Mouse (Mus musculus): ENCODE measurements around the gene Wbp1.

Wbp1 gene

DNA sequence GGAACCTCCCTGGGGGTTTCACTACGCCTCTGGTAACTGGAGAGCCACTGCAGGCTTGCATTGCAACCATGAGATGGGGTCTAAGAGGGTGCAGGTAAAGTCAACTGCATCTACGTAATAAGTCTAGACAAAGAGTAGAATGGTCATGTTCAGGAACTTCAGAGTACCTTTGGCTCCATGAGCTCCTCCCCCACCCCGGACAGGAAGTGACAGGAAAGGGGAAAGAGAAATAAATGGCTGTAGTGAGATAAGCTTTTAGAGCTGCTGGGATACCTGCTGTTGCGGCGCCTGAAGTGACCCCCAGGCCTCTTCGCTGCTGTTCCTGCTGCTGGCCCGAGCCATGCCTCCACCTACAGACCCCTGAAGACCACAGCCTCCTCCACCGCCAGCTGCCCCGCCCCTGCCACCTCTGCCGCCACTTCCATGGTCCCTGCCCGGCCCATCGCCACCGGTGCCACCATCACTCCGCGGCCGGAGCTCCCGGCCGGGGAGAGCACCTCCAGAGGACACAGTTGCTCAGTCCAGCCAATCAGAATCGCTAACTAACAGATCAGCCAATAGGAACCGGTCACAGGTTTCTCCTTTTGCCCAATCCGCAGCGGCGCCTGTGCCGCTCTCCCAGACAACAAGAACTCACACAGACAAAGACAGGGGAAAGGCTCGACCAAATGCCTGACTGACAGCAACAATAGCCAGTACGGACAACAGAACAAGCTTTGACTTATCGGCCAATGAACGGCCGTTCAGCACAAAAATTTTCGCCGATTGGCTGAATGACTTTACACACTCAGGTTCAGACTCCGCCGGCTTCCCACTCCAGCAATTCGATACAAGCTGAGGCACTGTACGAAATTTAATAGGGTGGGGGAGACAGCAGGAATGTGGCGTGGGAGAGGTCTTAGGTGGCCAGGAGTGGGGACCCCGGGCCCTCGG lies at the start of gene Wbp1:
Wbp1 (minus strand) TSS at position 630 of the 933 bp plus-strand sequence.
- in situ Hi-C loops (cut with MboI; ENCODE audit: unreplicated experiment in 2 of 2), result loop anchor here in 1 of 2 experiments (5.0 kb wide), 1 partner anchor 386 kb away; the partner anchor contains the start of gene Dguok

DNA sequence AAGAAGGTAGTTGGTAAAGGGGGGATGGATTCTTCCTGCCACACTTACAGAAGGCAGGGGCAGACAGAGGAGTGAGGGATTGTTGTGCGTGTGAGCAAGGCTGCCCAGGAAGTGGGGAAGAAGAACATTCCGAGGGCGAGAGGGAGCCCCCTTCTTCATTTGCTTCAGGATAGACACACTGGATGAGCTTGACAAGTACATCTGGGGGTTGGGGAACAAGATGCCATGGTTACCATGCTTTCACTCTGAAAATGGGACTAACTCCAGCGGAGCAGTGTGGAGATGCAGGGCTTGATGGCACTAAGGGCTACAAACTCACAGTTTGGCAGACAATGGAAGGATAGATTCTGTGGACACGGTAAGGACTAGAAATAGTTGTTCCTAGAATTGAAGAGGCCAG lies 49.7 kb upstream of the Wbp1 start:
- in situ Hi-C loops (cut with MboI; ENCODE audit: unreplicated experiment in 2 of 2), result loop anchor here in 1 of 2 experiments (10.0 kb wide), 1 partner anchor 256 kb away; no protein-coding TSS in a partner anchor

DNA sequence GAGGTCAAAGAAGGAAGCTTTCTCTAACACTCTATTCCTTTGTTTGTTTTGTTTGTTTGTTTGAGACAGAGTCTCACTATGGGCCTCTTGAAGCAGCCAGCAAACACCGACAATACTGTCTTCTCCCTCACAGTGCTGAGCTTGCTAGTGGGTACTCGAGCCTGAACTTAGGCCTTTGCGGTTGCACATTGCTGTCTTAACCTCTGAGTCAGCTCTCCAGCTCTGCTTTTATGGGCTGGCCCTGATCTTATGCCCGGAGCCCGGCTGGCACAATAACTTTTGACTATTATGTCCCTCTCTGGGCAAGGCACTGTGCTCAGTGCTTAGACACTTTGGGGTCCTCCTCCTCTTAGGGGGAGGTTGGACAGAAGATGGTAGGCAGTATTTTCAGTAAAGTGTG lies 48.5 kb upstream of the Wbp1 start:
- in situ Hi-C loops (cut with MboI; ENCODE audit: unreplicated experiment in 2 of 2), result loop anchor here (5.0 to 10.0 kb wide), 3 partner anchors 97 to 415 kb away; no protein-coding TSS in a partner anchor

DNA sequence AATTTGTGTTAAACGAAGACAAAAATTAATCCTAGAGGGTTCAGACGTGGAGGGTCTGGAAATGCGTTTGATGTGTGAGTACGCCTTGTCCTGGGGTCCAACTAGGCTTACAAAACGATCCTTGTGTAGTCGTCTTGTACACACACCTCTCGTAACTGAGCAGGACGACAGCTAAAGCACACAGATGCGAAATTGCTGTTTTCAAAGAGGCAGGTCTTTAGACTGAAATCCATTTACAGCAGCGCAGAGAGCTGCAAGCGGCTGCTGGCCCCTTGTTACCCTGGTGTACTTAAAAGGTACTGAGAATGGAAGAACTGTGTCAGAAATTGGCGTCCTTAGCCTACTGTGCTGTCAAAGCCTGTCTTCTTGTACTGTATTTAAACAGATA lies 44.9 kb upstream of the Wbp1 start:
- in situ Hi-C loops (cut with MboI; ENCODE audit: unreplicated experiment in 2 of 2), result loop anchor here (5.0 to 10.0 kb wide), 2 partner anchors 101 to 411 kb away; no protein-coding TSS in a partner anchor

DNA sequence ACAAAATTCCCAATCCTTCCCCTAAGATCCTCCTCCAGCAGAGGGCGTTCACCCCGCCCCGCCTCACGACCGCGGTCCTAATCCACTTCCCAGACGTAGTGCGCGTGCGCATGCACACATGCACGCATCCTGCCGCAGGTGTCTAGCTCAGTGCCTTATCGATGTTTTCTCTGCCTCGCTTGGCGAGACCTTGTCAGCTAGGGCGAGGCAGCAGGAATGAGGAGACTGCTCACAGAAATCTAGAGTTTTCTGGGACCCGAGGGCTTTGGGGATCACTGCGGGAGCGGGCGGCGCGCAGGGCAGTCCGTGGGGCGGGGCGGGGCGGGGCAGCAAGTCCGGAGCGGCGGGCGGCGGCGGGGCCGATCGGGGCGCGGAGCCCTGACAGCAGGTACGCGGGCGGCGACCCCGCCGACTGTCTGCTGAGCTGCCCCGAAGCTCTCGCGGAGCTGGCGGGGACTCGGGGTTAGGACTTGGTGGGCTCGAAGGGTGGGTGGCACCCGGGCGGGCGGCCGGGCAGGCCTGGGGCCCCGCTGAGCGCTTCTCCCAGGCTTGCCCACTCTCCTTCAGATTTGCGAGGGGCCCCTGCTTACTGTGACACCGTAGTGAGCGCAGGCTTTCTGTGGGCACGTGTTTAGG lies 44.4 kb upstream of the Wbp1 start, which contains the start of gene Dctn1:
Dctn1 (plus strand) TSS at position 314 of the 636 bp plus-strand sequence.
- in situ Hi-C loops (cut with MboI; ENCODE audit: unreplicated experiment in 2 of 2), result loop anchor here (5.0 to 10.0 kb wide), 2 partner anchors 102 to 411 kb away; no protein-coding TSS in a partner anchor

DNA sequence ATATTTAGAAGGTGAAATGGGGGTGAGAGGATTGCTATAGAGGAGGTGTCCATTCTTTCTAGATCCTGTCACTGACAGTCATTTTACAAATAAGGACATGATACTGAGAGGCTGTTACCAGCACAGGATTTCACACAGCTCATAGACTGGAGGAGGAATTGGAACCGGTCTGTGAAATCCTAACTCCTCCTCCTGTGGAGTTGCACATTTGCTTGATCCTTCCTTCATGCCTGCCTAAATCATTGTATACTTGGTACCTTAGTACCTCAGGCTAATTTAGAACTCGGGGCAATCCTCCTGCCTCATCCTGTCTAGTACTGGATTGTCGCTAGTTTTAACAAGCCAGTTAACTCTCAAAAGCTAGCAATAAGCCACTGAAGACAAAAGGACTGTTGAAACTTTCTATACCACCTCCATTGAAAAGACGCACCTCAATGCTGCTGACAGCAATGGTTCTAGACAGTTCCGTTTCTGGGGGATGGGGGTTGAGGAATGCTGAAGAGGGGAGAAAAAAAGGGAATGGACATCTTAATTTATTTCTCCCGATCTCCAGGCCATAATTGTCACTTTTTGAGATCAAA lies 43.8 kb upstream of the Wbp1 start:
- in situ Hi-C loops (cut with MboI; ENCODE audit: unreplicated experiment in 2 of 2), result loop anchor here (5.0 to 10.0 kb wide), 2 partner anchors 102 to 410 kb away; no protein-coding TSS in a partner anchor

DNA sequence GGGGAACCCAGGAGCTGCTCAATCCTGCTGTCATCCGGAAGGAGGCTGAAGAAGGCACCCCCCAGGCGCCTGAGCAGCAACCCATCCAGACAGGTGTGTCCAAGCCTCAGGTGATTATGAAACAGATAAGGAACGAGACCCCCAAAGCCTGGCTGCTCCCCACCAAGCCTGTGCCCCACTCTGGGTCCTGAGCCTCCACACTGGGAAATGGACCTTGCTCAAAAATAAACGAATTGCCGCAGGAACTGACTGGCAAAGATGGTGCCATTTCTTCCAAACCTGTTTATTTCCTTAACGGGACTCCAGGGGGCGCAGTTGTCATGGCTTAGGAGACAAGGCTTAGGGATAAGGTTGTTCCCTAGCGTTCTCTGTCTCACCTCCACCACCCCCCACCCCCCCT lies 41.3 kb upstream of the Wbp1 start:
- in situ Hi-C loops (cut with MboI; ENCODE audit: unreplicated experiment in 2 of 2), result loop anchor here in 1 of 2 experiments (5.0 to 10.0 kb wide), 2 partner anchors 165 to 408 kb away; no protein-coding TSS in a partner anchor

DNA sequence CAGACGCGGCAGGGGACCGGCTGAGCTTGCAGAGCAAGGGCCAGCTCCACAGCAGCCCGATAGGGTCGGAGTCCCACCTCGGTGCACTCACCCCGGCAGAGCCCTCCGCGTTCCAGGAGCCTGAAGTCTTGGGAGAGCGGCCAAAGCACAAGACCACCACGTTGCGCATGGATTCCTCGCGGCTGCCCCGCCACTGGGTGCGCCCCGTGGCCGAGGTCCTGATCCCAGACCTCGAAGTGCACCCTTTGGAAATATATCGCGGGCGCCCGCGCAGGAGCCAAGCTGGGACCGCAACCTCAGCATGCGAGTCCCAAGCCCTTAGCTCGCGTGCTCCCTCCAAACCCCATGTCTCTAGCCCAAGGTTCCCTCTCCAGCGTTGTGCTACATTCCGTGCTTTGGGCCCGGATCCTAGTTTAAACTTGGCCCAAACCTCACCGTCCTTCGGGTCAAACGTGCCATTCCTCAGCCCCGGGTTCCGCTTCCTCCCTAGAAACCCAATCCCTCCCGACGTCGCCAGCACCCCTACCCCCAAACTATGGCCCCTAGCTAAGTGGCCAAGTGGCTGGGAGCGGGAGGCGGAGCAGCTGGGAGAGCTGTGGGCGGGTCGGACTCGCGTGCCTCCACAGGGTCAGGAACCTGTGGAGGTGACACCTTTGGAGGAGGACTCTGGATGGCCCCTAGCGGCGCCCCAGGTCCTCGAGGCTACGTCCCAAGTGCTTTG lies 40.7 kb upstream of the Wbp1 start:
- in situ Hi-C loops (cut with MboI; ENCODE audit: unreplicated experiment in 2 of 2), result loop anchor here in 1 of 2 experiments (5.0 to 10.0 kb wide), 2 partner anchors 165 to 407 kb away; no protein-coding TSS in a partner anchor

DNA sequence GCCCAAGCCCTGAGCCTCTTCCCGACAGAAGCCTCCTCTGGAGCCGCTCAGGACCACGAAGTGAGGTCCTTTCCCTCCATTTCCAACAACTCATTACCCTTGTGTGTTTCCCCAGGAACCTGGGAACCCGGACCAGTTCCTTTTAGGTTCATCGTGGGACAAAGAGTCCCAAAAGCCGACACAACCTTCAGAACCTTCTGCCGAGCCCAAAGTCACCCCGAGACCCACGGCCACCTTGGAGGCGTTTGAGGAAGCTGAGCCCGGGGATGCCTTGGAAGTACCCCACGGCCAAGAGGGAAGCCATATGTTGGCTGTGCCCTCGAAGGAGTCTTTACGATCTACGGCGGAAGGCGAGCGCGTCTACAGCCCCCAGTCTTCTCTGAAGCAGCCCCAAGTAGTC lies 40.1 kb upstream of the Wbp1 start:
- in situ Hi-C loops (cut with MboI; ENCODE audit: unreplicated experiment in 2 of 2), result loop anchor here in 1 of 2 experiments (5.0 to 10.0 kb wide), 2 partner anchors 164 to 407 kb away; no protein-coding TSS in a partner anchor

DNA sequence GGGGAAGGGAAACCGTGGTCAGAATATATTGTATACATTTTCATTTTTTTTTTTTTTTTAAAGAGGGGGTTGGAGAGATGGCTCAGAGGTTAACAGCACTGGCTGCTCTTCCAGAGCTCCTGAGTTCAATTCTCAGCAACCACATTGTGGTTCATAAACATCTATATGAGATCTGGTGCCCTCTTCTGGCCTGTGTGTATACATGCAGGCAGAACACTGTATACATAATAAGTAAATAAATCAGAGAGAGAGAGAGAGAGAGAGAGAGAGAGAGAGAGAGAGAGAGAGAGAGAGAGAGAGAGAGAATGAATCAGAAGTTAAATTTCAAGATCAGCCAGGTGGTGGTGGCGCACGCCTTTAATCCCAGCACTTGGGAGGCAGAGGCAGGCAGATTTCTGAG lies 38.1 kb upstream of the Wbp1 start:
- in situ Hi-C loops (cut with MboI; ENCODE audit: unreplicated experiment in 2 of 2), result loop anchor here (5.0 to 10.0 kb wide), 3 partner anchors 42 to 162 kb away; partner anchors contain the start of genes Ccdc142 (in 1 of the 2), Gm42688 (in 1 of the 2), Mogs (in 1 of the 2) and Mrpl53 (in 1 of the 2)

DNA sequence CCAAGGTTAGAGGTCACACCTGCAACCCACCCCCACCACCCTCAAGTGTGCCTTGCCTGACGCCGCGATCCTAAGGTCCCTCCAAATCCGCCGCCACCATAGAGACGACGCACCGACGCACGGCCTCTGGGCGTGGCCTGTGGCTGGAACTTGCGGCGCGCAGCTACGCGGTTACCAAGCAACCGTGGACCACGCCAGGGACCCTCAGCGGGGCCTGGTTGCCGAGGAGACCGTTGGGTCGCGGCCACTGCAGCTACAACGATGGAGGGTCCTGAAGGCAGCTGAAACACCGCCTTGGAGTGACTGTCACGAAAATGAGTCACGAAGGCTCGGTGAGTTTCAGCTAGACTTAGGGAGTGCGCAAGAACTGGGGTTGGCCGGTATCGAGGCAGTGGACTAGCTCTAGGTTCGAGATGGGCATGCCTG lies 34.9 kb upstream of the Wbp1 start, which contains the start of the genes Wdr54 and 1700003E16Rik:
Wdr54 (minus strand) TSS at position 139 of the 426 bp plus-strand sequence.
1700003E16Rik (plus strand) TSS at position 146 of the 426 bp plus-strand sequence.
- in situ Hi-C loops (cut with MboI; ENCODE audit: unreplicated experiment in 2 of 2), result loop anchor here (5.0 to 10.0 kb wide), 3 partner anchors 39 to 159 kb away; partner anchors contain the start of genes Ccdc142 (in 1 of the 2), Gm42688 (in 1 of the 2), Mogs (in 1 of the 2) and Mrpl53 (in 1 of the 2)

DNA sequence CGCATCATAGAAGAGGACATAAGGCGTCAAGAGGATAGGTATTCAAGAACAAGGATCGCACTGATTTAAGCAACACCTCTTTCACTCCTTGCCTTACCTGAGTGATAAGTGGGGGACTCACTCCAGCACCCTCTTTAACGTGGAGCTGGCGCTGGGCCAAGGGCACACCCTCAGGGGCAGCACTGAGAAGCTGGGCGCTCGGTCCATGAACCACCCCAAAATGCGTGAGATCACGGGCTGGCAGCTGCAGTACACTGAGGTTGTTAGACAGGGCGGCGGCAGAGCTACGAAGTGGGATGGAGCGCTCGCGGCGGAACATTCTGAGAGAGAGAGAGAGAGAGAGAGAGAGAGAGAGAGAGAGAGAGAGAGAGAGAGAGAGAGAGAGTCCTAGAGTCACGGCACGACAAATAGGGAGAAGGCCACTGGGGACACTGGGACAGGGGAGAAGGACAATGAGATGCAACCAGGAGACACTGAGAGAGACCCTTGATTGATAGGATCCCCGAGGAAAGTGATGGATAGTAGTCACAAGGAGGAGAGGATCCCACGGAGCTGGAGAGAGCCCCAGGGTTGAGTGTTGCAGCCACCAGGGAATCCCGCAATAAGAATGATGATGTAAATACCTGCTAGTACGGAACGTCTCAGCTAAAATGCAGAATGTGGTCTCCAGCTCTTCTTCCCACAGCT lies 34.3 kb upstream of the Wbp1 start:
- in situ Hi-C loops (cut with MboI; ENCODE audit: unreplicated experiment in 2 of 2), result loop anchor here (5.0 to 10.0 kb wide), 3 partner anchors 38 to 158 kb away; partner anchors contain the start of genes Ccdc142 (in 1 of the 2), Gm42688 (in 1 of the 2), Mogs (in 1 of the 2) and Mrpl53 (in 1 of the 2)

DNA sequence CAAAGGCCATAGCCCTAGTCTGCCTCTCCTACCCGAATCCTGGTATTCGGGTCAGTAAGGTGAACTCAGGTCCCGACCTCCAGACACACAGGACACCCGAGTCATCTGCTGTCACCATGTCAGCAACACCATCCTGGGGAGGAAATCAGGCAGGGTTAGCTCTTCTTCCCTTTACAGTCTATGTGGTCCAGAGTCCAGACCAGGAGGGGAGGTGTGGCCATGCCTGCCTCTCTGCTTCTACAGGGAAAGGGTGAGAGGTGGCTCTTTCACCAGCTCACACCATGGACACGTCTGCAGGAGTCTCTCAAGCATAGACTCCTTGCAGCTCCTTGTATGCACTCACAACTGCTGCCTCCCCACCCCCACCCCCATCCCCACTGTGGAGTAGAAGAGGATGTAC lies 32.1 kb upstream of the Wbp1 start:
- in situ Hi-C loops (cut with MboI; ENCODE audit: unreplicated experiment in 2 of 2), result loop anchor here in 1 of 2 experiments (10.0 kb wide), 1 partner anchor 49 kb away; the partner anchor contains the start of genes Ccdc142, Gm42688 and Mrpl53

DNA sequence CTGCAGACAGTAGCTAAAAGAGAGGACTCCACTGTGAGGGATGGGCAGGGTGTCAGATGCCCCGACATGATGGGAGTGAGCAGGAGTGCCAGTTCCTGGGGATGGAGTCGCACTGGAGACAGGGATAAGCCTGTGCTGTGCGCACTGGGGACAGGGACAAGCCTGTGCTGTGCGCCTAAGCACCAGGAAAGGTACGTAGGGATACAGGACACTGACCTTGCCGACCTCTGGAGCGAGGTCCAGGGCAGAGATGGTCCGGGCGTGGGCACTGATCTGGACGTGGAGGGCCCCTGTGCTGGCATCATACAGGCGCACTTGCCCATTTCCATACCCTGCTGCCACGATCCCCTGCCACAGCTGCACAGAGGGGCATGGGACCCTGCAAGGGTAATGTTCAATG lies 31.7 kb upstream of the Wbp1 start:
- in situ Hi-C loops (cut with MboI; ENCODE audit: unreplicated experiment in 2 of 2), result loop anchor here in 1 of 2 experiments (10.0 kb wide), 1 partner anchor 48 kb away; the partner anchor contains the start of genes Ccdc142, Gm42688 and Mrpl53

DNA sequence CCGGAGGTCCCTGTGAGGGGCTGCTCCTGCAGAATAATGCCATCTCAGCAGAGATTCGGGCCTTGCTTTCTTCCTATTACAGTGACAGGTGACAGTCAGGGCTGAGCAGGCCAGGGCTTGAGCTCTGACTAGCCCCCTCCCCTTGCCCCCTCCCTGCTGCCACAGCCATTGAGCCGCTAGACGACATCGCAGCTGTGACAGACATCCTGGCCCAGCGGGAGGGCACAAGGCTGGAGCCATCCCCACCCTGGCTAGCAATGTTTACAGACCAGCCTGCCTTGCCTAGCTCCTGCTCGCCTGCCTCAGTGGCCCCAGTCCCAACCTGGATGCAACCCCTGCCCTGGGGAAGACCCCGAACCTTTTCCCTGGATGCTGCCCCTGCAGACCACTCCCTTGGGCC lies 30.4 kb upstream of the Wbp1 start:
- in situ Hi-C loops (cut with MboI; ENCODE audit: unreplicated experiment in 2 of 2), result loop anchor here in 1 of 2 experiments (10.0 kb wide), 1 partner anchor 47 kb away; the partner anchor contains the start of genes Ccdc142, Gm42688 and Mrpl53

DNA sequence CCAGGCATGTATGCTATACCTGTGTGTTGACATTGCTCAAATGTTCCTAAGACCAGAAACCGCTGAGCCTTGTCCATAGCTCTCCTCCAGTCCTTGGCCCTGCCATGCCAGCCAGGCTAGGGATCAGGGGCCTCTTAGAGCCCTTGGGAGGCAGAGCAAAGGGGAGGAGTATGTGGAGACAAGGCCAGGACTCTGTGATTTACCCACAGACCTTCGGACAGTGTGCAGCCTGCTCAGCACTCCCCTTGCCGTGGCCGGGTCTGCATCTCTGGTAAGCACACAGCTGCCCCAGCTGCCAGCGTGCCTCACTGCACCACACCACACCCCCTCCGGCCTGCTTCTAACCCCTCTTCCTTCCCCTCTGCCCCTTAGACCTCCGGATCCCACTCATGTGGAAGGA lies 25.9 kb upstream of the Wbp1 start:
- in situ Hi-C loops (cut with MboI; ENCODE audit: unreplicated experiment in 2 of 2), result no loop called here

DNA sequence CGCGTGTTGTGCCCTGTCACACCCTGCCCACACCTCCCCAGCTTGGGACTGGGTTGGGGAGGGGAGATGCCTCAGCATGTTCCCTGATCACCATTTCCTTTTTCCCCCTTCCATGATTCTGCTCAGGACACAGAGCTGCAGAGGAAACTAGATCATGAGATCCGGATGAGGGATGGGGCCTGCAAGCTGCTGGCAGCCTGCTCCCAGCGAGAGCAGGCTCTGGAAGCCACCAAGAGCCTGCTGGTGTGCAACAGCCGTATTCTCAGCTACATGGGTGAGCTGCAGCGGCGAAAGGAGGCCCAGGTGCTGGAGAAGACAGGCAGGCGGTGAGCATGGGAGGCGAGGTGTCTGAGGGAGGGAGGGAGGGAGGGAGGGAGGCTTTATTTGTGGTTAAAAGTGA lies 24.4 kb upstream of the Wbp1 start:
- in situ Hi-C loops (cut with MboI; ENCODE audit: unreplicated experiment in 2 of 2), result no loop called here

DNA sequence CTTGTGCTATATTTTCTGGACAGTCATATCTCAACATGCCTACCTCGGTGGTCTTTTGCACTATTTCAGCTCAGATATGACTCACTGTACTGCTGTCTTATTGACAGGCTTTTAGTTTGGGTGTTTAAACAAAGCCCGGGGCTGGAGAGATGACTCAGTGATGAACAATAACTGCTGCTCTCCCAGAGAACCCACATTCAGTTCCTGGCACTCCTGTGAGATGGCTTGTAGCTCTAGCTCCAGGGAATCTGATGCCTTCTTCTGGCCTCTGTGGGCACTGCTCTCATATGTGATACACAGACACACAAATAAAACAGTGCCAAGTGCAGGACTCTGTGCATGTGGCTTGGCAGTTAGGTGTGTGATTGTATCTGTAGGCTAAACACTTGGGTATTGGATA lies 23.9 kb upstream of the Wbp1 start:
- in situ Hi-C loops (cut with MboI; ENCODE audit: unreplicated experiment in 2 of 2), result no loop called here

Data from v-Abl transformed pro-B cells (cell line).